Mouse (Mus musculus): Measurements from ENCODE around the gene Cpeb2.

Gene Cpeb2

DNA sequence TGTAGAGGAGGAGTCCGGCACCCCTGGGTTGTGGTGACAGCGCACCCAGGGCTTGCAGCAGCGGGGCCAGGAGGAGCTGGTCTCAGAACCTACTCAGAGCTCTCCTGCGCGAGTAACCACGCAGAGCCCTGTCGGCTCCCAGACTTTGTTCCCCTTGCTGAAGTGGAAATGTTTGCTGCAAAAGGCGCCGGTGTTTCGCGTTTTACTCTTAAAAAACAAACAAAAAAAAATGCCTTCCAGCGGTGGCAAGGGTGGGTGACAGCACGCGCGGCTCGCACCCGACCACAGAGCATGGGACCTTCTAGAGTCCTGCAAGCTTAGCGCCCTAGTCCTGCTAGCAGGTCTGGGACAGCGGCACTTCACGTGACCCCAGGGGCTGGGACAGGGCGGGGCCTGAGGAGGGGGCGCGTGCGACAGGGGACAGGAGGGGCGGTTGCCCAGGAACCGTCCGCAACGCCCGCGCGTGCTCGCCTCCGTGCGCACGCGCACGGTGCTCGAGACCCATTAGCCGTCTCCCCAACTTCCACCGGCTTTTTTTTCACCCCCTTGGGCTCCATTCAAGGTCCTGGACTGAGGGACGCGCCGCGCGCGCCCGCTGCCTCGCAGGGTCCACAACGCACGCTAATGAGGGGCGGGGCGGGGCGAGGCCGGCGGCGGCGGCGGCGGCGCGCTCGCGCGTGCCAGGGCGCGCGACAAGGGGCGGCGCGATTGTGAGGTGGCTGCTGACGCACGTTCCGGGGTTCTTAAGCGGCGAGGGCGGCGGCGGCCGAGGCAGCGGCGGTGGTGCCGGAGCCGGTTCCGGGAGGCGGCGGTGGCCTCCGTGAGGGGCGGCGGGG, at the start of gene Cpeb2:
TSS of gene Cpeb2 (plus strand) at position 691 of the 836 bp plus-strand sequence.
- peak; percentile 92 for DNase-seq (ENCODE audit: low read depth)

DNA sequence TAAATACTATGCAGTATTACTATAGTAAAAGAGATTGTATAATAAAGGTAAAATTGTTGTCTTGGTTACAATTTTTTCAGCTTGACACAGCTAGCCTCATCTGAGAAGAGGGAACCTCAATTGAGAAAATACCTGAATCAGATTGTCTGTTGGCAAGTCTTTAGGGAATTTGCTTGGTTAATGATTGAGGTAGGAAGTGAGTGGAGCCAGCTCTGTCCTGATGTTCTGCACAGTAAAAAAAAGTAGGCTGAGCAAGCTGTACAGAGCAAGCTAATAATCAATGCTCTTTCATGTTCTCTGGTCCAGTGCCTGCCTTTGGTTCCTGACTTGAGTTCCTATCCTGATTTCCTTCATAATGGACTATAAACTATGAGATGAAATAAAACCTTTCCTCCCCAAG, 49.4 kb upstream of the Cpeb2 start:
- no peak for DNase-seq (ENCODE audit: low read depth)

DNA sequence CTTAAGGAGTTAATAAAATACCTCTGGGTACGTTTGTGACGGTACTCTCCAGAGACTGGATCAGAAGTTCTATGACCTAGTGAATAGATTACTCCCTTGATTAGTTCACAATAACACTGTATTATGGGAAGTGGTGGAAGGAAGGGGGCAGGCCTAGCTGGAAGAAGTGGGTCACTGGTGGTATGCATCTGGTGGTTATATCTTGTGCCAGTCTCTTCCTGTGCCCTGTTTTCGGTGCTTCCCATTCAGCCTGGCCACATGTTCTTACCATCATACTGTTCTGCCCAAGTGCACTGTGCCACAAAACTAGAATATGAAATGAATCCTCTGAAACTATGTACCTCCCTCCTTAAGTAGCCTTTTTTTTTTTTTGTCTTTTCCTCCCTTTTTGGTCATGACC, 48.1 kb upstream of the Cpeb2 start:
- no peak for DNase-seq (ENCODE audit: low read depth)

DNA sequence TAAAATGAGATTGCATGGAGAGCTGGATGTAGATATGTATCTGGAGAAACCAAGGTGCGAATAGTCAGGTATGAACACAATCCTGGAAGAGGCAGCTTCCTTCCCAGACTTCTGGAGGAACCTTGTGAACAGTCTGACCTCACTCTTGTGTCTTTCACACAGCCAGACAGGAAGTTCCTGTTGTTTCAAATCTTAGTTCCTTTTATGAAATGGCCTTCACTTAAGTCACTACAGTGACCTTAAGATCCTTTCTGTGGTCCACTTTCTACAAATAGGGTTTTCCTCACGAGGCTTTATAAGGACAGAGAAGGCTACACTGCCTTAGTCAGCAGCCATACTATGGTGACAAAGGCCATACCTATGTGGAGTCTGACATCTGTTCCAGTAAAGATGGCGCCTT, 47.5 kb upstream of the Cpeb2 start:
- no peak for DNase-seq (ENCODE audit: low read depth)

DNA sequence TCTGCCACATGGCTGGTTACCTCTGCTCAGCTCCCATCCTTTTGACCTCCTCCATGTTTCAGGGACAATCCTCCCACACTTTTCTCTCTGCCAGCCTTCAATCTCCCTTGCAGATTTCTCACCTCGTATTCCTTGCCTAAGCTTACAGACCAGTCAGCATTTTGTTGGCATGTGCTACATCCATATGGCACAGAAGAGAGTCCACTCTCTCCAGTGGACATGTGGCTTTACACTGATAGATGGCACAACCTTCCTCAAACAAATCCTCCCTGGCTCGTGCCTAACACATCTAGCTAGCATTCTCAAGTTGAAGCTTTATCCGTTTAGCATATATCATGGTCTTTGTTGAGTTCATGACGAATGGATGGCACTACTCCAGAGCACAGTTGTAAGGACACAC, 32.3 kb upstream of the Cpeb2 start:
- DNase-seq (ENCODE audit: low read depth), result no peak

DNA sequence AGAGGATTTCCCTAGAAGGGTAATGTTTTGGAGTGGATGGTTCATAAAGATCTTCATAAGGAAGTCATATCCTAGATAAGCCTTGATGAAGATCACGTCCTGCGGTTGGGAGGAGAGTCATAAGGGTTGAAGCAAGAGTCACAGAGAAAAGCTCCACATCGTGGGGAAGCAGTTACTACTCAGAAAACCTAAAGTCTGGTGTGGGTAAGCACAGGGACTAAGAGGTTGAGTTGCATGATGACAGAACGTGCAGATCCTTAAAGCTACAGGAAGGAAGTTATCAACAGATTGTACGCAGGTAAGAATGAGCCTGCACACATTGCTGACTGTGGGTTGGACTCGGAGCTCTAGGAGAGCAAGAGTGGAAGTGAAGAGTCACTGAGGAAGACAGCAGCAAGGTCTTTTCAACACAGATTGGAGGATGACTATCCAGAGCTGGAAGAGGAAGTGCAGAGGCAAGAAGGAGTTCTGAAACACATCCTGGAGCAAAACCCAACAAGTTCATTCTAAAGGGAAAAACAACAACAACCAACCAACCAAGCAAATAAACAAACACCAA, 26.4 kb upstream of the Cpeb2 start:
- DNase-seq (ENCODE audit: low read depth), result no peak

DNA sequence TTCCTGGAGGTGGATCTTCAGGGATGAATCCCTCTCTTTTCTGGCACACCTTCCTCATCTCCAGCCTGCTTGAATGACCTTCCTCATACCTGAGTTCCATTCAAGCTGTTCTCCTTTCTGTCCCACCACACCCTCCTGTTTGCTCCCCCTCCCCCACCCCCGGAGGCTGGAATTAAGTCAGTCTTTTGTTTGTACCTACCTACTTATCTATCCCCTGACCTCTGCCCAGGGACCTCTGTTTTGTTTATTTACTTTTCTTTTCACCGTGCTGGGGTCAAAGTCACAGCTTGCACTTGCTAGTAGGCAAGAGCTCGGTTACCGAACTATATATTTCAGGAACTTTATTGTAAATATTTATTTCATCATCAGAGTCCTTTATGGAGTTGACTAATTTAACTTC, 15.5 kb upstream of the Cpeb2 start:
- no peak for DNase-seq (ENCODE audit: low read depth)

DNA sequence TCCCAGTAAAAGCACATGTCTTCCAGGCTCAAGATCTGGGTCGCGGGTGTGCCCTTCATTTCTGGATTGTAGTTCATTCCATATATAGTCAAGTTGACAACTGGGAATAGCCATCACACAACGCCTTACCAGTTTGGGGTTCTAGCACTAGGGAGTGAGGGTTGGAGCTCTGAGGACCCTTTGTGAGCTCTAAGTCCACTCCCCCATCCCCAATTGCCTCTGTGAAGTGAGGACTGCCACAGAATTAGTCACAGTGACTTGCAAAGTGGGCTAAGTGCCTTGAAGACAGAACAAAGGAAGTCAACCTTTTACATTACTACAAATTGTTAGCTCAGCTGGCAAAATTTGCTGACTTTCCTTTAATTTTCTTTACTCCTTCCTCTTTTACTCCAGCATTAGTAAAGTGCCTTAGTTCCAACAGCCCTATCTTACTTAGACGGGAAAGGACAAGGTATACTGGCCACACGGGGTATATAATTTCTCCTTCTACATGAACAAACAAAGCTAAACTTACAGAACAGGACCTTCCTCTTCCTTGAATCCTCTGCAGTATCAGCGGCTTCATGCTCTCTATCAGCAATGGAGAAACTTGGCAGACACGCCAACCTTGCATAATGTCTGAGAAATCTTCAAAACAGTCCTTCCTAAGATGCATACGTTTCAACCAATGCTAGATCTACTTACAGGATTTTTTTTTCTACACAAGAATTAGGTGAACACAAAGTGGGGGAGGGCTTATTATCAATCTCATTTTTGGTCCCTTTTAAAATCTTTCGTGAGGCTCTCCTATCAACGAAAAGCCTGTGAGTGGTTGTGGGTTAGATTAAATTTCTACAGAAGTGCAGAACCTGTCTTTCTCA, 14.8 kb upstream of the Cpeb2 start:
- no peak for DNase-seq (ENCODE audit: low read depth)

DNA sequence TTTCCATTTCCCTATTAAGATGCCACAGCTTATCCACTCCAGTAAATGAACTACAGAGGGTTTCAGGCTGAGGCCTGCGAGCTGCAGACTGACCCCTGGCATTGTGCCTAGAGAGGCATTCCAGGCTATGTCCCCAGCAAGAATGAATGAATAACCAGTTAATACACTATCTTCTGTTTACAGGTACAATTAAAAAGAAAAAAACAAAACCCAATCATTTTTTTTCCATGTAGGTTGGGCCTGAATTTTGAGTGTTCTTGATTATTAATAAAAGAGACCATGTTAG, 14.2 kb upstream of the Cpeb2 start:
- no peak for DNase-seq (ENCODE audit: low read depth)

DNA sequence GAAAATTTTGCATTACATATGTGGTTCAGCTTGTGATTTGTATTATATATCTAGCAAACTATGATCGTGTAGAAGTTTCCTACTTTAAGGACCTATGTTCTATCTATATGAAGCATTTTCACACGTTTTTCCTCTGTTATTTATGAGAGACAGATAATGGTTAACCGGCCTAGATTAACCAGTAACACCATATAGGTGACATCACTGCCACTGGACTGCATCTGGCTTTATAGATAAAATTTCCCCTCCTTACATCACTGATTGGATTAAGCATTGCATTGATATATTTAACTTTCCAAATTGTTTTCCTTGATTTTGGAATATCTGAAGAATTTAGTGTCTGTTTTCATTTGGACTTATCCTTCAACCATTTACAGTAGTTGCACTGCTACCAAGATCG, 9.6 kb upstream of the Cpeb2 start:
- no peak for DNase-seq (ENCODE audit: low read depth)

DNA sequence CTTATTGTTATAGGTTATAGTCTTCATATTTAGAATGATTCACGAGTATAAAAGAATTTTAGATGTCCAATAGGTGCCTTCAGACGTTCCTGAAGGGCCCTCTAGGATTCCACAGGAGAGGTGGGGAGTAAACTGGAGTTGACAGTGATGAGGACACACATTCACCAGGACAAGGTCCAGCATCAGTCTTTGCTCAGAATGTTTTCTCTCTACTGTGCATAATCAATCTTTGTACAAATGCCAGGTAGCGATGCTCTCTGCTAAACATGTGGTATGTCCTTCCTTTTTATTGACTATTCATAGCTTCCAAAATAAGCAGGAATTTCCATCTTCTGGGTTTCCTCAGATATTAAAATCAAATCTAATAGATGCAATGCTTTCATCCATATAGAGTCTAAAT, 8.7 kb upstream of the Cpeb2 start:
- no peak for DNase-seq (ENCODE audit: low read depth)

DNA sequence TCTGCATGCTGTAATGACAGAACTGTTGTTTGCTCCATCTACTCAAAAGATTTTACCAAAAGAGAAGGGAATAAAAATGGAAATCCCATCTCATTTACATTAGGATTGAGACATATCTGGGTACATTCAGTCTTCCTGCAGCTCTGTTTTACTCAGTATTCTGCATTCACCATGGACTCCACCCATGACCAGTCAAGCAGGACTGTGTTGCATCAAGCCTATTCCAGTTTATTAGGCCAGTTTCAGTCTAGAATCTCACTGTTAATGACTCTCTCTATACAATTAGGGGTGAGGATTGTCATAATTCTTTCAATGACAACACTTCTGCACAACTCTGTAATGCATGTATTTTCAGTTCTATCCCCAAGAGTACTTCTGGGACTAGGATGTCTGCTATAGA, 6.8 kb upstream of the Cpeb2 start:
- DNase-seq (ENCODE audit: low read depth), result no peak

DNA sequence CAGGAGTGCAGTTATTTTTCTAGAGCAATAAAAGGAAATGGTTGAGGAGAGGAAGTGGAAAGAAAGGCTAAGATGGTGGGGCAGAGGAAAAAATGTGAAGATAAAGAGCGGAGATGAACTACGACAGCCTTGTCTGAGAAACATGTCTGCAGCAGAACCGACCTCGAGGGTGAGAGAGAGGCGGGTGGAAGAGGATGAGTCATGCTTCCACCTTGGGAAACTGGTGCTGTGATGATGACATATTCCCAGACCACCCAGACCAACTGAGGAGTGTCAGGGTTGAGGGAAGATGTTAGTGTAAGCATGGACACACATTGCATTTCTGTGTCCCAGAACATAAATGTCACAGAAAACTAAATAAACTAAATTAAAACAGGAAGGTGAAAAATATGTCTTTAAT, 5.4 kb upstream of the Cpeb2 start:
- no peak for DNase-seq (ENCODE audit: low read depth)

DNA sequence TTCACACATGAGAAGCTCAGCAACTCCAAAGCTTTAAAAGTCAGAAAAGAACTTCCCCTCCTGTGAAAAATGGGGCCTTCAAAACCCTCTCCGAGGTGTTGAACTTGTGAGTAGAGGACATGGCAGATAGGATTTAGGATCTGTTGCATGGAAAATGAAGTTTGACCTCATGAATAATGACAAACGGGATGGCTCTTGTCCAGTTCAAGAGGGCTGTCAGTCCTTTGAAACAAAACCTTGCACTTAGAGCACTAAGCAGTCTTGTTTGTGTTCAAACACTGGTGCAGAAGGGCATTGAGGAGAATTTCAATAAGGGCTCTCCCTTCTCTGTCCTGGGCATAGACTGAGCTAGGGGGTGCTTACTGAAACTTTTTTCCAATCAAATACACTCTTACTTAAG, 1.9 kb upstream of the Cpeb2 start:
- DNase-seq (ENCODE audit: low read depth), result no peak

DNA sequence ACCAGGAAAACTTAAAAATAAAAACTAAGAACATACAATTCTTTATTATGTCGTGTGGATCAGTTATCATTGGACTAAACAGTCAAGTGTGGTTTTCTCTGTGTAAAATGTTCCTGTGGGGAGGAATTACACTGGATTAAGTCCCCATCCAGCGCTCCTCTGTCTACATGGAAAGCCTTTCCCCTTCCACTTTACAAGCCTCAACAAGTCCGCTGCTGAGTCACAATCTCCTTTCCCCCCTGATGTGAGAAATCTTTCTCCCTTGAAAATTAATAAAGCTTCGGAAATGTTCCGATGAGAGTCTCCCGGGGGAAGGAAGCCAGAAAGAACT, 856 bp upstream of the Cpeb2 start:
- DNase-seq (ENCODE audit: low read depth), result no peak

DNA sequence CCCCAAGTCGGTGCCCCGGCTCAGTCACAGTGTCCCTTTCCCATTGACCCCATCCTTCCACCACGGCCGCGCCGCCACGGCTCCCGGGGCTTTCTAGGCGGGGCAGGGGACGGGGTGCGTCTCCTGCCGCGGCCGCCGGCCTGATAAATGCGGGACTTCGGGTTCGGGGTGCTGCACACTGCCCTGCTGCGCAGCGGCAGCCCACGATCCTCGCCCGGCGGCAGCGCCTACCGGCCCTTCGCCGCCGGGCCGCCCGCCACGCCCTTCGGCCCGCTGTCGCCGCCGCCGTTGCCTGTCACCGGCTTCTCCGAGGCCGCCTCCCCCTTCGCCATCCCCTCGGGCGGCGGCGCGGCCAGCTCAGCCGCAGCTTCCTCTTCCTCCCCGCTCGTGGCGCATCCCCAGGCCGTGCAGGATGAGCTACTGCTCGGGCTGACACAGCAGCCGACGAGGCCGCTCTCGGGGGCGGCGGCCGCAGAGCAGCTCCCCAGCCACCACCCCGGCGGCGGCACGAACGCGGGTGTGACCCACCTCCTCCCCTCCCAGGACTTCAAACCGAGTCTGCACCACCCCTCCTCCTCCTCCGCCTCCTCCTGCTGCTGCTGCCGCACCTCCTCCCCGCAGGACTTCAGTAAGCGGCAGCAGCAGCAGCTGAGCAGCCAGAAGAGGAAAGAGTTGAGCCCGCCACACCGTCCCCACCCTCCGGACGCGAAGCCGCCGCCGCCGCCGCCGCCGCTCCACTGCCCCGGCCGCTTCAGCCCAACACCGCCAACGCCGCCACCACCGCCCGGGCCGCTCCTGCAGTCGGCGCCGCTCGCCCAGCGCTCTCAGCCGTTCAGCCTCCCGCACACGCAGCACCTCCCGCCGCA, 579 bp downstream of the Cpeb2 start:
- DNase-seq (ENCODE audit: low read depth), result peak; percentile 87

DNA sequence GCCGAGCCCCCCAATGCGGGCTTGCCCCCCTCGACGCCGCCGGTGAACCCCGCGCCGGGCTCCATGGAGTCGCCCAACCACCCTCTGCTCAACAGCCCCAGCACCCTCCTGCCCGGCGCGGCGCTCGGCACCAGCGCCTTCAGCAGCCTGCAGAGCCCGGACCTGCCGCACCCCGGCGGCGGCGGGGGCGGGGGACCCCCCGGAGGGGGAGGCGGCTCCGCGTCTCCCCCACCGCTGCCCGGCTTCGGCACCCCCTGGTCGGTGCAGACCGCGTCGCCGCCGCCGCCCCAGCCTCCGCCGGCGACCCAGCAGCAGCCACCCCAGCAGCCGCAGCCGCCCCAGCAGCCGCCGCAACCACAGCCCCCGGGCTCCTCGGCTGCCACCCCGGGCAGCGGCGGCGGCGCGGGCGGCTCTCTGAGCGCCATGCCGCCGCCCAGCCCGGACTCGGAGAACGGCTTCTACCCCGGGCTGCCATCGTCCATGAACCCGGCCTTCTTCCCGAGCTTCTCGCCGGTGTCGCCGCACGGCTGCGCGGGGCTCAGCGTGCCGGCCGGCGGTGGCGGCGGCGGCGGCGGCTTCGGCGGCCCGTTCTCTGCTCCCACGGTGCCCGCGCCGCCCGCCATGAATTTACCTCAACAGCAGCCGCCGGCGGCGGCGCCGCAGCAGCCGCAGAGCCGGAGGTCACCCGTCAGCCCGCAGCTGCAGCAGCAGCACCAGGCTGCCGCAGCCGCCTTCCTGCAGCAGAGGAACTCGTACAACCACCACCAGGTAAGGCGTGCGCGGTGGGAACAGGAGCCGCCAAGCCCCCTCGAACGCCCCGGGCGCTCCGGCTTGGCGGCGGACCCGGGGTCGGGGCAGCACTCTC, 1.6 kb downstream of the Cpeb2 start:
- DNase-seq (ENCODE audit: low read depth), result peak; percentile 59

DNA sequence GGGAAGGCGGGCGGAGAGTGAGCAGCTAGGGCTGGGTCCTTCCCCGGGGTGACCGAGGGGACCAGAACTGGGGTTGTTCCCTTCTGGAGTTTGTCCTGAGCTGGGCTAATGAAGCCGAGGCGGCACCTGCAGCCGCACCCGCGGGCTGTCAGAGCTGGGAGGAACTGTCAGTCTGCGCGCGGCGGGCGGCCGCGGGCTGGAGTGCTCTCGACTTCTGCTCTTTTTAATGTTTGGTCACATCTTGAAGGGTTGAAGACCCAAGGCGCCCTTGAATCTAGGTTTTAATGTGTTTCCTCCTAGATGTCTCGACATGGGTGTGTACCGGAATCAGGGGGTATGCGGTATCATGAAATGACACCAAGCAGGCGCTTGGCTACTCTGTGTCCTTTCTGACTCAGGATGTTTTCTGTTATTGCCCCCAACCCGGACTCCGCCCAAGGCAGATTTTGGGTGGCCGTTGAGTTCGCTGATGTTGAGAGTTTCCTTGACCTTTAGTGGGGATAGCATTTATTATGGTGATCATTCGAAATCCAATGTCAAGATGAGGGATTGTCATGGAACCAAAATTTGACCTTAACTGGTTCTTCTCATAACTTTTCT, 2.3 kb downstream of the Cpeb2 start:
- DNase-seq (ENCODE audit: low read depth), result peak; percentile 57

DNA sequence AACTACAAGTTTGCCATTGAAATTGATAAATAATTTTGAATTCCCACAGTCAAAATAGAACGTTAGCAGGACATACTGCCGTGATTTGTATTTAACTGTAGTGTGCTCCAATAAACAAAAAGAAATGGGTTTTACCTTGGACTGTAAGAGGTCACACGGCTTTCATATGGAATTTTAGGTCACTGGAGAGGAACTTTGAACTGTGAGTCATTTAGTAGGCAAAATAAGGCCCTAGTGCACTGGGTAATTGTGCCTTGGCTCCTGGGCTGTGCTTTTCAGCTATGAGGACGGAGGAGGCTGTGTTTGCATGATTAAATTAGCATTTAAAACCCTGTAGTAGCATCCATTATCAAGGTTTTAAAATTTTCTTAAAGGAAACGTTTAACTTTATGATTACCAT, 3.0 kb downstream of the Cpeb2 start:
- no peak for DNase-seq (ENCODE audit: low read depth)

DNA sequence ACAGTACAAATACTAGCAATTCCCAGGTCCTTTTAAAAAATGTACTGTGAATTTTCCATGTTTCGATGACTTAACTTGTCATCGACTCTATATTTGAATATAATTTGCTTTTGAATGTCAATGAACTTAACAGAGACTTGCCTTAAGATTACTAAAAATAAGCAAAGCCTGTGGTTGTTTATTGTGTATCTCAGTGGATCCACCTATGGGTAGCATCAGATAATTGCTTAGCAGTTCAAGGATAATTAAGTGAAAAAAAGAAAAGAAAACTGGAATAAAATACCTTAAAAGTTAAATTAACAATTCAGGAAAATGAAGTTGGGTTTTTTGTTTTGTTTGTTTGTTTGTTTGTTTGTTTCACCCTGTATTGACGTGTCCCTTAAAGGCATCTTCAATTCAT, 3.5 kb downstream of the Cpeb2 start:
- peak; percentile 42 for DNase-seq (ENCODE audit: low read depth)

DNA sequence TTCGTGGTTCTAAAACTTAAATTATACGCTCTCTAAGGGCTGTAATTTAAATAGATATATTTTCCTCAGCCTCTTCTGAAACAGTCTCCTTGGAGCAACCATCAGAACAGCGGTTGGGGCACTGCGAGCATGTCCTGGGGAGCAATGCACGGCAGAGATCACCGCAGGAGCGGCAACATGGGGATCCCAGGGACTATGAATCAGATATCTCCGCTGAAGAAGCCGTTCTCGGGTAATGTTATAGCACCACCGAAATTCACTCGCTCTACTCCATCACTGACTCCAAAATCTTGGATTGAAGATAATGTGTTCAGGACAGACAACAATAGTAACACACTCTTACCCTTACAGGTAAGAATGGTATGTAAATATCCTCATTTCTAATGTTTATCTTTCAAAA, 4.3 kb downstream of the Cpeb2 start:
- no peak for DNase-seq (ENCODE audit: low read depth)
